Mouse (Mus musculus) G1E (cell line): ENCODE measurements around the gene Tnfsf14. TPM values are rescaled to one million over a fixed set of nuclear protein-coding genes. Genes with fewer than 3 reads are reported as not detected.

ENCODE experiments used
- ATAC-seq: 2 replicates; pipeline ENCODE4 v1.8.0; 2016; ENCODE audit warnings: mild to moderate bottlenecking; ENCODE audit not compliant: insufficient number of reproducible peaks, poor library complexity, low FRiP score, severe bottlenecking; ENCODE audit errors: extremely low read depth
- DNase-seq: peaks from one replicate; pipeline ENCODE4 v3.0.0; 2012; ENCODE audit warnings: low spot score
- H3K27me3 ChIP-seq: 2 replicates; pipeline ENCODE4 v1.6.1; 2012; ENCODE audit warnings: mild to moderate bottlenecking, low read length, inconsistent platforms; ENCODE audit not compliant: insufficient read depth
- H3K36me3 ChIP-seq: replicated peaks from 2 replicates; pipeline ENCODE3; 2012; ENCODE audit warnings: mild to moderate bottlenecking, inconsistent platforms
- H3K4me1 ChIP-seq: 2 replicates; pipeline ENCODE4 v1.6.1; 2012; ENCODE audit warnings: low read depth, low read length, inconsistent platforms, mixed read lengths; ENCODE audit not compliant: insufficient read depth
- H3K4me3 ChIP-seq: 2 replicates; pipeline ENCODE4 v1.5.1; 2012; ENCODE audit warnings: low read depth, mild to moderate bottlenecking, inconsistent platforms, low read length, moderate library complexity, mixed read lengths
- H3K9me3 ChIP-seq: replicated peaks from 2 replicates; pipeline ENCODE4 v1.6.1; 2012; ENCODE audit warnings: inconsistent platforms
- CTCF ChIP-seq: IDR thresholded peaks from 2 replicates; pipeline ENCODE4 v1.5.1; 2012; ENCODE audit warnings: low read depth, low read length, inconsistent platforms, mixed read lengths
- GATA1 ChIP-seq: IDR thresholded peaks from 2 replicates; pipeline ENCODE4 v1.6.1; 2012; ENCODE audit warnings: borderline replicate concordance, low read length, inconsistent platforms, mixed read lengths
- GATA2 ChIP-seq: IDR thresholded peaks from 2 replicates; pipeline ENCODE4 v1.6.1; 2012; ENCODE audit warnings: low read depth, low read length, inconsistent platforms, borderline replicate concordance
- POLR2AphosphoS5 ChIP-seq: IDR thresholded peaks from 2 replicates; pipeline ENCODE4 v1.6.1; 2012; ENCODE audit warnings: low read depth, low read length, inconsistent platforms; ENCODE audit not compliant: insufficient replicate concordance
- TAL1 ChIP-seq: conservative IDR thresholded peaks from 2 replicates; pipeline ENCODE4 v1.6.1; 2012; ENCODE audit warnings: low read depth, low read length, inconsistent platforms, mixed read lengths
- polyA plus RNA-seq: library from polyadenylated mRNA; stranded (reverse); fragments of >175 nt; gene quantifications from 2 replicates; pipeline ENCODE4 v1.2.3, GENCODE M21; 2012
- total RNA-seq, 2 experiments: library from RNA; stranded (forward) in 1 of 2; stranded (reverse) in 1 of 2; fragments of 200-1000 nt in 1 of 2; fragments of >200 nt in 1 of 2; fragmentation: Nextera tagmentation in 1 of 2; gene quantifications; 2 replicates each; pipeline ENCODE4 v1.2.3; 2014 to 2017

The Tnfsf14 gene
- total and polyA plus RNA-seq, 3 experiments: 0.05 to 0.55 TPM; not detected in 1

GRCm38 (mm10) chr17:57209330-57209729 lies 15.4 kb upstream of the Tnfsf14 start:
- ATAC-seq (no peak), DNase-seq (no peak)
- TF ChIP-seq POLR2AphosphoS5 (no peak), TAL1 (no peak), CTCF (no peak)
- no peaks in the 10 kb centered on the region for H3K9me3 ChIP-seq
- H3K4me1 ChIP-seq: peaks cover 42% of the 10 kb centered on the region
- no peaks in the 10 kb centered on the region for H3K36me3 ChIP-seq
- H3K27me3 ChIP-seq: peaks cover 28% of the 10 kb centered on the region
- no peak overlapping the region for H3K4me3 ChIP-seq

- Histone ChIP-seq H3K27me3 (peaks cover 17% of the 10 kb centered on the region), H3K9me3 (no peaks in the 10 kb centered on the region), H3K36me3 (no peaks in the 10 kb centered on the region), H3K4me3 (no peak overlapping the region), H3K4me1 (peaks cover 49% of the 10 kb centered on the region)
- ATAC-seq (no peak), DNase-seq (no peak)
- TF ChIP-seq CTCF (no peak), GATA1 (no peak), GATA2 (no peak)
Observed at GRCm38 (mm10) chr17:57207938-57208337, 14.0 kb upstream of the Tnfsf14 start.

GRCm38 (mm10) chr17:57201841-57202724 lies 8.1 kb upstream of the Tnfsf14 start:
- TF ChIP-seq POLR2AphosphoS5 (no peak), GATA1 (no peak), GATA2 (no peak), TAL1 (no peak), CTCF (no peak)
- no peaks in the 10 kb centered on the region for H3K9me3 ChIP-seq
- no peak overlapping the region for H3K4me3 ChIP-seq
- no peak for DNase-seq
- H3K27me3 ChIP-seq: peaks cover 6% of the 10 kb centered on the region; the same call in 1 of the 2 replicates
- H3K4me1 ChIP-seq: peaks cover 60% of the 10 kb centered on the region
- no peaks in the 10 kb centered on the region for H3K36me3 ChIP-seq
- no peak for ATAC-seq

GRCm38 (mm10) chr17:57198252-57198651 lies 4.3 kb upstream of the Tnfsf14 start:
- Histone ChIP-seq H3K4me3 (no peak overlapping the region), H3K27me3 (peaks cover 9% of the 10 kb centered on the region; the same call in 1 of the 2 replicates), H3K4me1 (peaks cover 54% of the 10 kb centered on the region), H3K36me3 (no peaks in the 10 kb centered on the region), H3K9me3 (no peaks in the 10 kb centered on the region)
- TF ChIP-seq GATA2: no peak
- TF ChIP-seq POLR2AphosphoS5: no peak
- no peak for TF ChIP-seq CTCF
- no peak for TF ChIP-seq GATA1
- TF ChIP-seq TAL1: no peak
- ATAC-seq (peak; percentile 74), DNase-seq (no peak)

GRCm38 (mm10) chr17:57195326-57196010 lies 1.5 kb upstream of the Tnfsf14 start:
- H3K4me1 ChIP-seq: peaks cover 52% of the 10 kb centered on the region
- no peak for ATAC-seq
- no peak overlapping the region for H3K4me3 ChIP-seq

GRCm38 (mm10) chr17:57194771-57195170 lies 794 bp upstream of the Tnfsf14 start:
- Histone ChIP-seq H3K36me3 (no peaks in the 10 kb centered on the region), H3K4me1 (peaks cover 57% of the 10 kb centered on the region), H3K4me3 (no peak overlapping the region), H3K9me3 (no peaks in the 10 kb centered on the region), H3K27me3 (peaks cover 7% of the 10 kb centered on the region; the same call in 1 of the 2 replicates)
- TF ChIP-seq POLR2AphosphoS5 (no peak), GATA2 (no peak), CTCF (no peak), TAL1 (no peak), GATA1 (no peak)
- ATAC-seq (no peak), DNase-seq (no peak)

More at GRCm38 (mm10) chr17:57195326-57196010, 1.5 kb upstream of the Tnfsf14 start:
- DNase-seq: no peak
- H3K27me3 ChIP-seq: peaks cover 7% of the 10 kb centered on the region; the same call in 1 of the 2 replicates
- TF ChIP-seq GATA1: no peak
- no peaks in the 10 kb centered on the region for H3K36me3 ChIP-seq
- H3K9me3 ChIP-seq: no peaks in the 10 kb centered on the region
